Mouse (Mus musculus) urinary bladder, postnatal 10 days (tissue): ENCODE data around the gene Scube3.

Experiments used
- DNase-seq: peaks from one replicate; pipeline ENCODE4 v3.0.0; 2022; ENCODE audit warnings: low spot score

Gene Scube3

DNA sequence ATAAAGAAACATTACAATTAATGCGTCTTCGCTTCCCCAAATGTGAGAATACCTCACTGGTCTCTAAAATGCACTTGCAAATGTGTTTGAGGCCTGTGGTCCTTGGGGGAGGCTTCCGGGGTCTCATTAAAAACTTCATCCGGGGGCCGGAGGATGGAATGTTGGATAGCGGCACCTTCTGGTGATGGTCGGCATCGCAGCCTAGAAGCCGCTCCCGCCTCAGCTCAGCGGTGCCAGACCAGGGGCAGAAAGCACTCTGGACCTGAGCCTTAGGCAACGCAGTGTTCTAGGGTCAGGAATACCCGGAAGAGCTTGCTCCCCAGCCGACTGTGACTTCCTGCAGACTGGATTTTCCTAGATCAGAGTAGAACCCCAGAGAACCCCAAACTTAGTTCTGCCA is 8.7 kb upstream of the Scube3 start:
- DNase-seq, result no peak

DNA sequence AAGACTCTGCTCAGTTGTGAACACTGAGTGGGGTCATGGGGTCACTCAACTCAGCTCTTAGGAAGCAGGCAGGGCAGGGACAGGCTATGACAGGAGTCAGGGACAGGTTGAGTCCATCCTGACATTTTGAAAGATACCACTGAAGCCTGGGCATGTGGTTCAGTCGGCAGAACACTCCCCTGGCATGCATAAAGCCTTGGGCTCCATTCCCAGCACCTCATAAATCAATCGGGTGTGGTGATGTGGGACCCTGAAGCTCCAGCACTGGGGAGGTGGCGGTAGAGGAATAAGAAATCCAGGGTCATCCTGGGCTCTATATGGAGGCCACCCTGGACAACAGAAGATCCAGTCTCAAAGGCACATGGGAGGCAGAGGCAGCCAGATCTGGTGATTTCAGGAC is 6.4 kb upstream of the Scube3 start:
- no peak for DNase-seq

DNA sequence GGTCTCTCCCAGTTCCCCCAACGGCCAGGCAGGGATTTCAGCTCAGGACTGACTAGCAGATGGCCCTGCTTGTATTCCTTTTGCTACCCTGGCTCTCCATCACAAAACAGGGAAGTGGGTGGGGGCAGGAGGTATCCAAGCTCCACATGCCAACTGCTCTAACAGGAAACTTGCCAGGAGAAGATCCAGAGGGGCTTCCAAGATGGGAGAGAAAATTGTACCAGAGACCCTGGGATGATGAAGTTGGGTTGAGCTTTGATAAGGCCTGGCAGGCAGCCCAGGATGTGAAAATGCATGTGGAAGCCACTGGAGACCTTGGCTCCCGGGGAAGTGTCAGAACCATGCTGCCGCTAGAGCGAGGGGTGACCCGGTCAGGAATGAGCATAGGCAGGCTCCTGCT is 5.7 kb upstream of the Scube3 start:
- no peak for DNase-seq

DNA sequence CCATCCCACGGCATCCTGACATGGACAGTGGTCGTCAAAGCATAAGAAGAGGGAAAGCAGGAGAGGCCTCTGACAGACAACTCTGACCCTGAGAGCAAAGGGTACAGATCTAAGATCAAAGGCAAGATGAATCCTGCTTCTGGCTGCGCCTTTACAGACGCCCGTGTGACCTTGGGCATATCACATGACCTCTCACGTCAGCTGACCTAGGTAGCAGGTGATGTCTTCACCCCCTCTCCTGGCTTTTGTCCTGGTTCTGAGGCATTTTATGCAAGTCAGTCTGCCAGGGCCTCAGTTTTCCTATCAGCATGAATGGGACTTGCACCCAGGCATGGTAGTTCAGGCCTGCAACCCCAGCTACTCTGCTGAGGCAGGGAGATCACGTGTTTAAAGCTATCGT is 3.9 kb upstream of the Scube3 start:
- no peak for DNase-seq

- no peak for DNase-seq
Measured at GRCm38 (mm10) chr17:28138685-28139084, 3.3 kb upstream of the Scube3 start.

DNA sequence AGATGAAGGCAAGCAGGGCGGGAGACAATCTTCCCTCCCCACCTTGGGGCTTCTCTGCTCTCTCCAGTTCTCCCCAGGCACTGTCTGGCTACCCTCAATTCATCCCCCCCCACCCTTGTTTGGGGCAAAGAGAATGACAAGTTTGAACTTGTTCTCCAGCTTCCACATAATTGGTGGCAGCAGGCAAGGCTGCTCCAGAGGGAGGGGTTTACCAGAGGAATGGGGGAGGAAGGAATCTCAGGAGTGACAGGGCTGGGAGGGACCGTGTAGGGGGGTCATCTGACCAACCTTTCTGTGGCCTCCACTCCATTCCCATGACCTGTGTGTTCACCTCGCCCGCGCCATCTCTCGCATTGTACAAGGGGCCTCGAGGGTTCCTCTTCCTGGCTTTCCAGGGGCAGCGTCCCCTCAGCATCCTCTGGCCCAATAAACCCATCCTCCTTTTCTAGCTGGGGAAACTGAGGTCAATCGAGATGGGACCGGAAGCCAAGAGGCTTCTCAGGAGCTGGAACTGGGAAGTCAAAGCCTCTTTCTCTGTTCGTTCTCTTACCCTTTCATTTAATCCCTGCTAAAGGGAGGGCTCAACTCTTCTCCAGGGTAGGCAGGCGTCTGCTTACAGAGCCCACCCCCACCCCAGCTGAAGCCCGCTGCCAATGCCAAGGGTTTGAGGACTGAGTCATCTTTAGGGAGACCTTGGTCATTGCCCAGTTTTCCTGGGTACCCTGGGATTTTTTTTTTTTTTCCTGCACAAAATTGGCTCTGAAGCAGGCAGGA is 1.3 kb upstream of the Scube3 start:
- no peak for DNase-seq

DNA sequence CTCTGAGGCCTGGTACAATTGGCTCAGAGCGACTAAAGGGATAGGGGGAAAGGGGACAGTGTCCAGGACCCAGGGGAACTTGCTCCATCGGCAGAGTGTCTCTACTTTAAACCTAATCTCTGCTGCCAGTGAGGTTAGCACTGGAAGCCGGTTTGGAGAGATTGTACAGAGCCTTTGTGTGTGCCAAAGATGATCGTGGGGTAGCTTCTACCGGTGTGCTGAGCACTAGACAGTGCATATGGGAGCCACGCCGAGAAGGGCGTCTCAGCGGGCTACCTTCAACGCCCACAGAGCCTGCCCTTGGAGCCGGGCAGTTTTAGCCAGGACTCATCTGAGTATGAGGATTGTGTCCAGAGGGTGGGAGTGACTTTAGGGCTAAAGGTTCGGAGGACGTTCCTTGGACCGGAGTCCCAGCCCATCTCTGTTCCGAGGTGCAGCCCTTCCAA is 713 bp upstream of the Scube3 start:
- DNase-seq, result no peak

DNA sequence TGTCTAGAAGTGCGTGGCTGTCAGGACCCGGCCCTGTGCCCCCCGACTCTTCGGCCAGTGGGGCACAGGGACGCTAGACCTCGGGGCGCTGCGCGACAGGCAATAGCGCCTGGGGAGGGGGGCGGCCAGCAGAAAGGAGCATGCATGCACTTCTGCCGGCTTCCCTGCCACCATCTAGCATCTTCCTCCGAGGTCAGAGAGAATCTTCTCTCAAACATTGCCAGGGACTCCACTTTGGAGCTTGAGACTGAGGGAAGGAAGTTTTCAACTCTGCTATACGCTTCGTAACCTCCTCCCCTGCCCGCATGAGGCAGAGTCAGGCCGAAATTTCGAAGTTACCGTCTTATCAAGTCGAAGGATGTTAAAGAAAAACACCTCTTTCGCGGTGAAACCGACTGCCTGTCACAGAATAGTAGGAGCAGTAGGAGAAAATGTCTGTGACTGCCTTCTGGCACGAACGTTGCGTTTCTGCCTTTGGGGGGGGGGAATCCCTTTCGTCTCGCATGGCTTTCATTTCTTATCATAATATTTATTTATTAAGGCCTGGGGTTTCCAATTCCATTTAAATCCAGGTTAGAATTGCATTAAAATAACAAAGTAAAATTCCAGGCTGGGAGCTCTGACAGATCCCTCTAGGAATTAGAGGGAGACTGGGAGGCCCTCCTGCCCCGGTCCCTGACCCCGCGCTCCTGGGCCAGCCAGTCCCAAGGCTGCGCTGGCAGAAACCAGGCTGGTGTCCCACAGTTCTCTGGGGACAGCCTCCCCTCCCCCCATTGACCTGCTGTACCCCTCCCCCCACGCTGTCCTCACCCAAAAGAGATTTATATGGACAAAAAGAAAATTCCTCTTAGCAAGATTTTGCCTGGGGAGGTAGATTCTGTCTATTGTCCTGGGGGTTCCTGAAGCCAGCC is 1.0 kb downstream of the Scube3 start:
- no peak for DNase-seq

- no peak for DNase-seq
Measured at GRCm38 (mm10) chr17:28143751-28144150, 1.8 kb downstream of the Scube3 start.

GRCm38 (mm10) chr17:28144241-28144640 is 2.3 kb downstream of the Scube3 start:
- no peak for DNase-seq

GRCm38 (mm10) chr17:28148288-28148687 is 6.3 kb downstream of the Scube3 start:
- no peak for DNase-seq

DNA sequence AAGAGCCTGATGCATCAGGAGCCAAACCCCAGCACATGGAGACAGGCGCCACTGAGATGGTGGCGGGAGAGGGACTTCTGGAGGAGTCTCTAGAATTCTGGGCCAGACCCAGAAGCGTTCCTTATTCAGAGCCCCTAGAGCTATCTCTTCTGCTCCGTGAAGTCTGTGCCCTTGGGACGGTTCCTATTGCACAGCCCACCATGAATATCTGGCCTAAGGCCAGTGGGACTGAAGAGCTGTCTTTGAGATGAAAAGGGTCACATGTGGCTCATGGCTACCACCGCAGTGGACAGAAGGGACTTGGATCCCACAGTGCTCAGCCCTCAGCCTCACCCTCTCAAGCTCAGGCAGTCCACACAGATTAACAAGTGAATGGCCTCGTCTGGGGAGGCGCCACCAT is 7.8 kb downstream of the Scube3 start:
- DNase-seq, result no peak

DNA sequence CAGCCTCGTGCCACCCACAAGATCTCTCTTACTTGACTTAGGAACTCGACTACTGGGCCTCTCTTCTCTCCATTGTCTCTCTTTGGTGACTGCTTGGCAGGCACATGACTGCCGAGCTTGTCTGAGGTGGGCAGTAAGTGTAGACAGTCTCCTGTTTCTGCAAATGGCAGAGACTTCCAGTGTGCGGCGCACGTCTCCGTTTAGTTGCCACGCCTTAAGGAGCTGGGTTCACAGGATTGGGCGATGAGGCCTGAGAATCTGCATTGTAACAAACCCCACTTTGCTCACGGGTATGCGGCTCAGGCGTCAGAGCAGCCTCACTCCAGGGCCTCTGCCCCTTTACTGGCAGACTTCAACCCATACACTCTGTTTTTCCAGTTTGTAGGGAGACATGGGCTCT is 8.5 kb downstream of the Scube3 start:
- DNase-seq, result no peak

DNA sequence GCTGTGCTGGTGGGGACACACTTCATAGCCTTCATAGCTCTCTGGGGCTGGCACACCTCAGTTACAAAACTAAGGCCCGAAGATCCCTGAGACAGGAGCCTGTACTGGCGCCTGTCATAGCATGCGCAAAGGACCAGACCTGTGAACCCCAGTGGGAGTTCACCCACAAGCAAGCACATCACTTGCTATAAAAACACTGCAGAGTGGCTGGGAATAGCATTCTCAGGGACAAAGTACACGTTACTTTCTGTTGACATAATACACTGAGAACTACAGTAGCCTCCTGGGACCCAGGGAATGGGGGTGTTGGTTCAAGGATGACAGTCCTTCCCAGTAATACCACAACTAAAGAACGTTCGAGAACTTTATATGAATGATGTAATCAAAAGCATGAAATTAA is 11.2 kb downstream of the Scube3 start:
- no peak for DNase-seq

DNA sequence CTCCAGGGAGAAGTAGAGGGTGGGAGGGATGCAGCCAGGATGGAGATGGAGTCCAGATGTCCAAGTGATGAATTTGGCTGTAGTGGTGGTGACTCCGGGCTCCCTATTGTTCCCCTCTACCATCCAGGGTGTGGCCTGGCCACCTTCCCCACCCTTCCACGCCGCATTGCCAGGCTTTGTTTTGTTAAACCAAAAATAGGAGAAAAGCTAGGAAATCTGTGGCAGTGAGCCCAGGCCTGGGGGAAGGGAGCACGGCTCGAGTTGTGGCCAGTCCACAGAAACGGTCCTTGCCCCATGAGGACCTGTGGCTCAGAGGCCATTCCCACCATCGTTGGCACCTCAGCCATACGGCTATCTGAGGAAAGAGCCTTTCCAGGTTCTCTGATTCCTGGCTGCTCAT is 13.0 kb downstream of the Scube3 start:
- DNase-seq, result no peak

GRCm38 (mm10) chr17:28160361-28160760 is 18.4 kb downstream of the Scube3 start:
- DNase-seq, result no peak

- DNase-seq, result no peak
Measured at GRCm38 (mm10) chr17:28161310-28161881, 19.5 kb downstream of the Scube3 start.

- DNase-seq, result peak; percentile 42
Measured at GRCm38 (mm10) chr17:28163666-28164065, 21.7 kb downstream of the Scube3 start.

DNA sequence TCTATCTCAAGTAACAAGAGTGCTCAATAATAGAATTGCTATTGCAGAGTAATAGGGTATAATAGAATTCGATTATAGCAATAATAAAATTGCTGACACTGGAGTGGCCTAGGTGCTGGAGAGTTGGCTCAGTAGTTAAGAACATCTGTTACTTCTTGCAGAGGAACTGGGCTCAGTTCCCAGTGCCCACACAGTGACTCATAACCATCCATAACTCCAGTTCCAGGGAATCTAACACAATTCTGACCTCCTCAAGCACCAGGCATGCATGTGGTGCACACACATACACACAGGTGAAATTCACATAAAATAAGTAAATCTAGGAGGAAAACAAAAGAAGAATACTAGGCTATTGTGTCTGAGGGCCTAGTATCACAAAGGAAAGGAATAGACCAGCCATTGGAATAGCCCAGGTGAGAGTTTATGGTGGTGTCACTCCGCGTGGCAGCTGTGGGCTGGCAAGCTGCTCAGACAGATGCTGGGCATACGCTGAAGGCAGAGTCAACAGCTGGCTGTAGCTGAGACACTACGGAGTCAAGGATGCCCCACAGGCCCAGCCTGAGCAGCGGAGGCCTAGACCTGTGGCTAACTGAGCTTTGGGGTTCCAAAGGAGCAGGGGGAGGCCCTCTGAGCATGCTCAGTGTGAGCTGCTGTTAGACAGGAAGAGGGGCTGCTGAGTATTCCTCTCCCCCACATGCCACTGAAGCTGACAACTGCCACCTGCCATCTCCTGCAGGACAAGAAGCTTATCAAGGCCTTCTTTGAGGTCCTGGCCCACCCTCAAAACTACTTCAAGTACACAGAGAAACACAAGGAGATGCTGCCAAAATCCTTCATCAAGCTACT is 28.7 kb downstream of the Scube3 start:
- no peak for DNase-seq

DNA sequence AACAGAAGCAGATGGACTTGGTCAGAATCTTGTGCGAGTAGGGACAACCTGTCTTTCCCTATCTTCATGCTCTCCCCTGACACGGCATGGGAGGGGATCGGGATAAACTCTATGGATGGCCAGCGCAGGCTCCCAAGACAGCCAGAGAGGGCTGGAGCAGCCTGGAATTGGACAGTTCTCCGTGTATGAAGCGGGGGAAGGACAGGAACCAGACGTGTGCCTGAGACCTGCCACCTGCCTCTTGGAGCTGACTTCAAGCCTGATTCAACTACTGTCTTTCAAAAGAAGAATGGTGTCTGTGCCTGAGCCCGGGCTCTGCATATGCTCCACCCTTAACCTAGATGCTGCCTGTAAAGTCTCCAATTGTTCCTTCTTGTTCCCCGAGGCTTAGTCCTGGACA is 30.7 kb downstream of the Scube3 start:
- no peak for DNase-seq

- DNase-seq, result peak; percentile 72
Measured at GRCm38 (mm10) chr17:28176775-28177539, 35.0 kb downstream of the Scube3 start, which contains the start of gene Zfp523. Zfp523 (plus strand) TSS chr17:28177129.
